Mouse (Mus musculus): ENCODE measurements around the gene Fam118a. TPM values are rescaled to one million over a fixed set of nuclear protein-coding genes. Genes with fewer than 3 reads are reported as not detected.
A peak's percentile ranks its signal among the peaks of the same experiment; 100 is the strongest.
"Not testable (repeated sequence)": the region's sequence is repeated elsewhere in the genome, so short reads cannot be mapped to it uniquely, and the experiment has no call there.

Gene Fam118a
- polyA plus RNA-seq (2012; rRNA removed) = 54.2 and 55.9 TPM in 2 replicates

GRCm38 (mm10) chr15:85028648-85029047, at the start of gene Fam118a:
TSS of gene Fam118a (plus strand) at chr15:85028948.
- H3K27me3 ChIP-seq (ENCODE audit: control insufficient read depth, insufficient read depth, low read length); H3K4me3 ChIP-seq (ENCODE audit: control insufficient read depth, low read depth, low read length); H3K36me3 ChIP-seq (ENCODE audit: control insufficient read depth, insufficient read depth, low read length); H3K27ac ChIP-seq (ENCODE audit: control insufficient read depth, insufficient read depth, low read depth, low read length); H3K4me1 ChIP-seq (ENCODE audit: control insufficient read depth, insufficient read depth, low read length): not testable (repeated sequence)

GRCm38 (mm10) chr15:84981609-84982313, 47.0 kb upstream of the Fam118a start:
- Histone ChIP-seq H3K4me1 (ENCODE audit: control insufficient read depth, insufficient read depth, low read length) (no peaks in the 10 kb centered on the region), H3K36me3 (ENCODE audit: control insufficient read depth, insufficient read depth, low read length) (no peaks in the 10 kb centered on the region), H3K27me3 (ENCODE audit: control insufficient read depth, insufficient read depth, low read length) (no peaks in the 10 kb centered on the region), H3K27ac (ENCODE audit: control insufficient read depth, insufficient read depth, low read depth, low read length) (no peak overlapping the region), H3K4me3 (ENCODE audit: control insufficient read depth, low read depth, low read length) (no peak overlapping the region)
- TF ChIP-seq CTCF (IDR thresholded peaks at IDR 0.05; ENCODE audit: control insufficient read depth, insufficient read depth, insufficient replicate concordance, low read depth, low read length) (no peak), POLR2A (IDR thresholded peaks at IDR 0.05; ENCODE audit: control insufficient read depth, low read depth, low read length) (no peak)

- H3K27ac ChIP-seq (ENCODE audit: control insufficient read depth, insufficient read depth, low read depth, low read length) = no peak overlapping the region
- TF ChIP-seq CTCF (IDR thresholded peaks at IDR 0.05; ENCODE audit: control insufficient read depth, insufficient read depth, insufficient replicate concordance, low read depth, low read length) = no peak
- no peak; the same call in 1 of the 2 replicates for TF ChIP-seq POLR2A (IDR thresholded peaks at IDR 0.05; ENCODE audit: control insufficient read depth, low read depth, low read length)
- no peaks in the 10 kb centered on the region for H3K36me3 ChIP-seq (ENCODE audit: control insufficient read depth, insufficient read depth, low read length)
- peaks cover 3% of the 10 kb centered on the region for H3K4me1 ChIP-seq (ENCODE audit: control insufficient read depth, insufficient read depth, low read length)
- H3K4me3 ChIP-seq (ENCODE audit: control insufficient read depth, low read depth, low read length) = peak overlapping the region; percentile 40
- peaks cover 2% of the 10 kb centered on the region for H3K27me3 ChIP-seq (ENCODE audit: control insufficient read depth, insufficient read depth, low read length)
Observed at GRCm38 (mm10) chr15:84982888-84983287, 45.9 kb upstream of the Fam118a start.

GRCm38 (mm10) chr15:84983721-84984120, 45.0 kb upstream of the Fam118a start:
- Histone ChIP-seq H3K27me3 (ENCODE audit: control insufficient read depth, insufficient read depth, low read length) (peaks cover 2% of the 10 kb centered on the region), H3K4me3 (ENCODE audit: control insufficient read depth, low read depth, low read length) (peak overlapping the region; percentile 40), H3K4me1 (ENCODE audit: control insufficient read depth, insufficient read depth, low read length) (peaks cover 5% of the 10 kb centered on the region), H3K27ac (ENCODE audit: control insufficient read depth, insufficient read depth, low read depth, low read length) (peak overlapping the region; percentile 12; the same call in 1 of the 2 replicates), H3K36me3 (ENCODE audit: control insufficient read depth, insufficient read depth, low read length) (no peaks in the 10 kb centered on the region)
- TF ChIP-seq POLR2A (IDR thresholded peaks at IDR 0.05; ENCODE audit: control insufficient read depth, low read depth, low read length) = no peak
- TF ChIP-seq CTCF (IDR thresholded peaks at IDR 0.05; ENCODE audit: control insufficient read depth, insufficient read depth, insufficient replicate concordance, low read depth, low read length) = no peak

GRCm38 (mm10) chr15:84985516-84986160, 43.1 kb upstream of the Fam118a start:
- Histone ChIP-seq H3K36me3 (ENCODE audit: control insufficient read depth, insufficient read depth, low read length) (no peaks in the 10 kb centered on the region), H3K27me3 (ENCODE audit: control insufficient read depth, insufficient read depth, low read length) (peaks cover 2% of the 10 kb centered on the region), H3K4me3 (ENCODE audit: control insufficient read depth, low read depth, low read length) (peak overlapping the region; percentile 1), H3K4me1 (ENCODE audit: control insufficient read depth, insufficient read depth, low read length) (peaks cover 5% of the 10 kb centered on the region), H3K27ac (ENCODE audit: control insufficient read depth, insufficient read depth, low read depth, low read length) (no peak overlapping the region)
- TF ChIP-seq POLR2A (IDR thresholded peaks at IDR 0.05; ENCODE audit: control insufficient read depth, low read depth, low read length) = no peak
- no peak for TF ChIP-seq CTCF (IDR thresholded peaks at IDR 0.05; ENCODE audit: control insufficient read depth, insufficient read depth, insufficient replicate concordance, low read depth, low read length)

GRCm38 (mm10) chr15:84986171-84987019, 42.4 kb upstream of the Fam118a start:
- no peak for TF ChIP-seq POLR2A (IDR thresholded peaks at IDR 0.05; ENCODE audit: control insufficient read depth, low read depth, low read length)
- no peak for TF ChIP-seq CTCF (IDR thresholded peaks at IDR 0.05; ENCODE audit: control insufficient read depth, insufficient read depth, insufficient replicate concordance, low read depth, low read length)
- peaks cover 5% of the 10 kb centered on the region for H3K4me1 ChIP-seq (ENCODE audit: control insufficient read depth, insufficient read depth, low read length)
- H3K36me3 ChIP-seq (ENCODE audit: control insufficient read depth, insufficient read depth, low read length) = no peaks in the 10 kb centered on the region
- H3K27me3 ChIP-seq (ENCODE audit: control insufficient read depth, insufficient read depth, low read length) = peaks cover 2% of the 10 kb centered on the region
- H3K4me3 ChIP-seq (ENCODE audit: control insufficient read depth, low read depth, low read length) = peak overlapping the region; percentile 93
- no peak overlapping the region for H3K27ac ChIP-seq (ENCODE audit: control insufficient read depth, insufficient read depth, low read depth, low read length)

Measured in testis, adult 2 months (tissue).